Mouse (Mus musculus): Measurements from ENCODE around the gene Ankrd16. TPM values are rescaled to one million over a fixed set of nuclear protein-coding genes. Genes with fewer than 3 reads are reported as not detected.
A peak's percentile ranks its signal among the peaks of the same experiment; 100 is the strongest.

The Ankrd16 gene
- total RNA-seq, 1 experiment from 2014 or later: 28.1 TPM

DNA sequence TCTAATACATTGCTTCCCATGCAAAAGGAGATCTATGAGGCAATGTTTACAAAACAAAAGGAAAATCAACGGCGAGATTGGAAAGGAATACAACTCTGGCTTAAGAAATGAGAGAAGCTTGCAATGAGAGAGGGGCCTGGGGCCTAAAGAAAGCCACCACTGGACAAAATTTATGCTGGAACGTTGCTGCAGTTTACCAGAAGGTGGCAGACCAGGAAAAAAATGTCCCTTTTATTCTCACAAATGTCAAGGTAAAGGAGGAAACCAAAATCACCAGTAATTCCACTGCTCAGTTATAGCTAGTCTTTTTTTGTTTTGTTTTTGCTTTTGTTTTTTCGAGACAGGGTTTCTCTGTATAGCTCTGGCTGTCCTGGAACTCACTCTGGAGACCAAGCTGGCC, 17.0 kb downstream of the Ankrd16 start:
- ATAC-seq (replicated peaks in 1 of 2; ENCODE audit: insufficient read depth in 1 of 2, low FRiP score in 2 of 2, low TSS enrichment in 1 of 2, low read depth in 1 of 2, poor library complexity in 2 of 2, severe bottlenecking in 2 of 2): no peak; a peak in 1 of 4 replicates

DNA sequence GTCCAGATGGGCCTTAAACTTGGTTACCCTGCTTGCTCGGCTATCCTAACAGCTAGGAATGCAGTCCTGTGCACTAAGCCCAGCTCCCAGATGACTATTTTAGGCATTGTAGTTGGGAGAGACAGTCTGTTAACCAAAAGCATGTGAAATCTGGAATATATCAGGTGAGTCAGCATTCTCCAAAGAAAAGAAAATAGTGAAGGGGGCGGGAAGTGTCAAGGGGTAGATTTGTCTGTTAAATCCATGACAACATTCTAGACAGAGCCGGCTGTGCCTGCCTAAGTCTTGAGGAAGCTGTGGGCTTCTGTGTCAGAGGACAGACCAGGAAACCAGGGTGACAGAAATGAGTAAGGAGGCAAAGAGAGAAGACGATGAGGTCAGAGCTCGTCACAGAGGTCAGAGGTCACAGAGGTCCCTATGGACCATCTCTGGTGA, 20.3 kb downstream of the Ankrd16 start:
- ATAC-seq (replicated peaks in 1 of 2; ENCODE audit: insufficient read depth in 1 of 2, low FRiP score in 2 of 2, low TSS enrichment in 1 of 2, low read depth in 1 of 2, poor library complexity in 2 of 2, severe bottlenecking in 2 of 2): no peak

DNA sequence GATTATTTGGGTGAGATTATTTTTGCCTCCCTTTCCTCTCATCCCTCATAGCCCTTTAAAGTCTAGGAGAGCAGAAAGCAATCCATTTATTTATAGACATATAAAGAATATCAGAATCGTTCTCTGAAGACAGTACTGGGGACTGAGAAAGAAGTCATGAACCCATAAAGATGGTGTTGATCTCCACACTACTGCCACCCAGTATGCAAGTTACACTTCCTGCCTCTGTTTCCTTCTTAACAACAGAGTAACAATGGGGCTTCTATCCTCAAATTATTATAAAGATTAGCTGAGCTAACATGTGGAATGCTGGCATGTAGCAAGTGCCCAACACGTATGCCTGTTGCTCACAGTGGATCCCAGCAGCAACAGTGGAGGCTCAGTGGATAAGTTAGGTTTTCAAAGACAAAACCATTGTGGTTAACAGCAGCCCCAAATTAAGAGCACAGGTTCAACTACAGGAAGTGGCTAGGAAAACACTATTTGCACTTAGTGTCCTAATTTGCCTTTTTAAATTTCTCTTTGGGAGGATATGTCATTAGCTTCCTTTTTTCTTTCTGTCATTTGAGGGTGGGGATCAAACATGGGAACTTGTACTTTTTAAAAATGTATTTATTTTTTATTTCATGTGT, 23.7 kb downstream of the Ankrd16 start:
- ATAC-seq (replicated peaks in 1 of 2; ENCODE audit: insufficient read depth in 1 of 2, low FRiP score in 2 of 2, low TSS enrichment in 1 of 2, low read depth in 1 of 2, poor library complexity in 2 of 2, severe bottlenecking in 2 of 2): 0 out of 4 replicates have a peak, but pooled peaks of 1 of the 2 experiments have one; percentile 21

Other genes starting within 250 kb of the Ankrd16 start
- 22.7 and 38.3 TPM in 2 replicates for gene Pfkfb3, start 223.8 kb upstream of the Ankrd16 start, total RNA-seq (2017)
- gene Rbm17, start 173.7 kb upstream of the Ankrd16 start, total RNA-seq (2017): 178 and 218 TPM in 2 replicates
- gene Gm17490, start 151.6 kb upstream of the Ankrd16 start, total RNA-seq (2017): not detected in 2 replicates
- gene Il2ra, start 135.1 kb upstream of the Ankrd16 start, total RNA-seq (2017): 5.3 TPM in 1 of 2 replicates, not detected in the other
- 21.8 and 22.4 TPM in 2 replicates for gene Il15ra, start 72.6 kb upstream of the Ankrd16 start, total RNA-seq (2017)
- gene Fbh1, start 294 bp upstream of the Ankrd16 start, total RNA-seq (2017): 70.5 and 115 TPM in 2 replicates

Data from hematopoietic stem cell, adult 5-6 weeks (primary cell).